Mouse (Mus musculus): ENCODE results near the gene Tmem131l.

The Tmem131l gene

DNA sequence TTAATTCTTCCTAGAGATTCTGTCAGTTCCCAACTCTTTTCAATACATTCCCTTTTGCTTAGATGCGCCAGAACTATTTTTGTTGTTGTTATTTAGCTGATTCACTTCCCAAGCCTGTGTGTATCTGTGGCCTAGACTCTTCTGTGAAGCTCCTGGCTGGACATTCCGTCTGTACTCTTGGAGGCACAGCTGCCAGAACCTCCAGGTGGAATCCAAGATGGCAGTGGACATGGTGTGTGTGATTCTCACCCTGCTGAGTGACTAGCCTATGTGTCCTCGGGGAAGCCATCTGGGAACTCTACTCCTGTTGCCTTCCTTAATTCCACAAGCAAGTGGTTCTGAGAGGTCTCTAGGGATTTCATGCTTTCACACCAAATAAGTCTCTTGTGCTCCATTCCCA lies 63.8 kb downstream of the Tmem131l start:
- no peak for DNase-seq (ENCODE audit: low spot score)

GRCm38 (mm10) chr3:83973339-83973738 lies 66.6 kb downstream of the Tmem131l start:
- no peak for DNase-seq (ENCODE audit: low spot score)

DNA sequence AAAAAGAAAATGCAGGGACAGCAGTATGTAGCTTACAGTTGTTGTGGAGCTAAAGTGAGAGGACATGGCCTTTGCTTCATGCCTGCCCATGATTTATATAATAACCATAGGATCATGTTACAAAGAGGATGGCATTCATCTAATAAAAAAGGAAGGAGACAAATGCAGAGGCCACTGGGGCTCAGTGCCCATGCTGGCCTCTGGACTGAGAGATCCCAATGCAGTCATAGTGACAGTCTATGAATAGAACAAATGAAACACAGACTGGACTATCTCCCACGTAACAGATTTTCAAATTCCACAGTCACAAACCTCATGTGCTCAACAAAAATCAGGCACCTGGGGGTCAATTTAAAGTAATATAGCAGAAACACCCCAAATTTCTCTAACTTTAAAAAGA lies 69.3 kb downstream of the Tmem131l start:
- no peak for DNase-seq (ENCODE audit: low spot score)

GRCm38 (mm10) chr3:83969081-83969480 lies 70.9 kb downstream of the Tmem131l start:
- DNase-seq (ENCODE audit: low spot score) = no peak

- no peak for DNase-seq (ENCODE audit: low spot score)
Measured at GRCm38 (mm10) chr3:83967791-83968190, 72.2 kb downstream of the Tmem131l start.

GRCm38 (mm10) chr3:83965333-83965732 lies 74.6 kb downstream of the Tmem131l start:
- DNase-seq (ENCODE audit: low spot score) = no peak

- no peak for DNase-seq (ENCODE audit: low spot score)
Measured at GRCm38 (mm10) chr3:83963705-83964104, 76.3 kb downstream of the Tmem131l start.

DNA sequence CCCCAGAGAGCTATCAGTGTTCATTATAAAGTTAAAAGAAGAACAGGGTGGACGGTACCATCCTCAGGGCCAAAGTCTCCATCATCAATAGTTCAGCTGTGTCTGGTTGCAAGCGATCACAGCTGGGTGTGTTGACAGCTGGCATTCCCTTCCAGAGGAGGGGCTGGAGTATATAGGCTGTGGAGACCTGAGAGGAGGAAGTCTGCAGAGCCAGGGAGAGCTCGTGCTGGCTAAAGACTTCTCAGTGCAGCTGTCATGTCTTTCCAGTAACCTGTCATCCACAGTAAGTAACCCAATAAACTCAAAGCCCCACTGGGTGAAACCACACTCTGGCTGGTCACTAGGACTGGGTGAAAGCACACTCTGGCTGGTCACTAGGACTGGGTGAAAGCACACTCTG lies 77.4 kb downstream of the Tmem131l start:
- DNase-seq (ENCODE audit: low spot score) = no peak

- DNase-seq (ENCODE audit: low spot score) = no peak
Measured at GRCm38 (mm10) chr3:83962076-83962475, 77.9 kb downstream of the Tmem131l start.

GRCm38 (mm10) chr3:83958951-83959681 lies 80.9 kb downstream of the Tmem131l start:
- no peak for DNase-seq (ENCODE audit: low spot score)

- no peak for DNase-seq (ENCODE audit: low spot score)
Measured at GRCm38 (mm10) chr3:83953879-83954278, 86.1 kb downstream of the Tmem131l start.

GRCm38 (mm10) chr3:83948801-83949200 lies 91.2 kb downstream of the Tmem131l start:
- no peak for DNase-seq (ENCODE audit: low spot score)

GRCm38 (mm10) chr3:83947476-83948245 lies 92.3 kb downstream of the Tmem131l start:
- DNase-seq (ENCODE audit: low spot score) = no peak

- no peak for DNase-seq (ENCODE audit: low spot score)
Measured at GRCm38 (mm10) chr3:83946848-83947247, 93.1 kb downstream of the Tmem131l start.

DNA sequence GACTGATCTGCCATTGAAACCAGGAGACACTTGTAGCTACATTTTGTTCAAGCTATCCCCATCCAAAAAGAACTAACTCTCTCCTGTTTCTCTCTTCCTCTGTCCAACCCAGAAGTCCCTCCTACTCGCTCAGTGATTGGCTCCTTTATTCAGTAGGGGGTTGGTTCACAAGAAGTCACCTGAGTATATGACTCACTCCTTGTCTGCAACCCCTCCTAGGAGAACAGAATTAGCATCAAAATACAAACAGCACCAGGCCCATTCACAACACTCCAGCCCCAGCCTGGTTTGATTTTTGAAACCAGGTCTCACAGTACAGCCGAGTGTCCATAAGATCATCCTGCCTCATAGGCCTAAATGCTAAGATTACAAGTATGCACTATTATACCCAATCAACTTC lies 96.3 kb downstream of the Tmem131l start:
- no peak for DNase-seq (ENCODE audit: low spot score)

DNA sequence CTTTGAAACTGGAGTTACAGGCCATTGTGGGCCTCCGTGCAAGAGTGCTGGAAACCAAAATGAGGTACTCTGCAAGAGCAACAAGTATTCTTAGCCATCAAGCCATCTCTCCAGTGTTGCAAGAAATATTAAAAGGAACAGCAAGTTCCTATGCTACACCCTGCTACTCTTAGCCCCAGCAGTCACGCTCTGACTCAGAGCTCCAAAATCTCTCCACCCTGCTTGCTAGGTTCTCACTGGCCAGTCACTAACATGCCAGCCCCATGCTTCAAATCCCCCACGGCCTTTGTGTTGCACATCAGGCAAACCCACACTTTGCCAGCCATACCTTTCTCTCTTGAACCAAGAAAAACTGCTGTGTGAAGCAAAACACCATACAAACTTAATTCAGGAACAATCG lies 96.8 kb downstream of the Tmem131l start:
- DNase-seq (ENCODE audit: low spot score) = no peak

DNA sequence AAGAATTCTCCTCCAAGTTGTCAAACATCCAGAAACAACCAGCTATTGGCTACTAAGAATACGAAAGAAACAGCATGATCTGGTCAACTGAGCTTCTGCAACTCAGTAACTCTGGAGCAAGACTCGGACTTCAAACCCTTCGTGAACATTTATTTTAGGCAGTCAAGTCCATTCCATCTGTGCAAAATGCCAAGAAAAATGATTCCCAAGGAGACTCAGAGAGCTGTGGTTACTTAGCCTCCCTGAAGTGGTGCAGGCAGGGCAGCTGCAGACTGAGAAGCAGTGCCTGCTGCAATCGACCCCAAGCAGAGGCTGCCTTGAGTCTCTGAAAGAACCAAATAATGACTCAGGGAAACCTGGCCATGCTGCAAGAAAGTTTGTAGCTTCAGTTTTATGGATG lies 98.1 kb downstream of the Tmem131l start:
- no peak for DNase-seq (ENCODE audit: low spot score)

- DNase-seq (ENCODE audit: low spot score) = no peak
Measured at GRCm38 (mm10) chr3:83938871-83939270, 101.1 kb downstream of the Tmem131l start.

DNA sequence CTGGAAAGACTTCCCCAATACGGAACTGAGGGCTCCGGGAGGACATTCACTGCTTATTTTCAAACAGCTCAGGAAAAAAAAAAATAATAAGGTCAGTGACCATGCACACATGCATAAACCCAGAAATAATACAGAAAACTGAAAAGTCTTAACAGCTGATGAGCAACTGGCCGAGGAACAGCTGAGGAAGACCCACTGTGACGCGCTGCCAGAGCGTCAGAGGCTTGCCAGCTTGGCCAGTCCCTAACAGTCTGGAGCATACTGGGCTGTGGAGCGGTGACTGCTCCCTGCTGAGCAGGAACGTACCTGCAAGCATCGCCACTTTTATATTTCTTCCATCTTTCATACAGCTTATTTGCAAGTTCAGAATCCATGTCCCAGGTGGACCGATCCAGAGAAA lies 105.5 kb downstream of the Tmem131l start:
- no peak for DNase-seq (ENCODE audit: low spot score)

- peak; percentile 22 for DNase-seq (ENCODE audit: low spot score)
Measured at GRCm38 (mm10) chr3:83915768-83916496, 124.0 kb downstream of the Tmem131l start.

DNA sequence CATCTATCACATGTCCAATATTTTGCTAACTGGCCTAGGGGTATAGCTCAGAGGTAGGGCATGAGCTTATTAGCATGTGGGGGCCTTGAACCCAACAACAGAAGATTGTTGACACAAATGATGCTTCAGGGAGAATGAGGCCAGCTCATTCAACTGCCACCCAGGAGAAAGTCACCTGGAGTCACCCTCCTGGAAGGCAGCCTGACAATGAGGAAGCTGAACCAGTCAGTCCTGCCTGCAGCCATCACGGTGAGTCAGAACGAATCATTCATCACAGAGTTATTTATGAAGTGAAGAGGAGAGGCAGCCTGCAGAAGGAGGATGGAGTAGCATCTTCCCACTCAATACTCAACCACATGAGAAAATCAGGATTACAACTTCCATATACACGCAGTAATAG lies 124.9 kb downstream of the Tmem131l start:
- DNase-seq (ENCODE audit: low spot score) = no peak

- no peak for DNase-seq (ENCODE audit: low spot score)
Measured at GRCm38 (mm10) chr3:83910707-83911106, 129.3 kb downstream of the Tmem131l start.

GRCm38 (mm10) chr3:83906185-83906584 lies 133.8 kb downstream of the Tmem131l start:
- no peak for DNase-seq (ENCODE audit: low spot score)

All from layer of hippocampus, adult 9-10 months (tissue).